Mouse (Mus musculus): Measurements from ENCODE around the gene Spsb2. TPM values are rescaled to one million over a fixed set of nuclear protein-coding genes. Genes with fewer than 3 reads are reported as not detected.
A peak's percentile ranks its signal among the peaks of the same experiment; 100 is the strongest.

Spsb2 gene
- polyA plus RNA-seq, 1 experiment from 2014 or later, result 18.9 TPM

- Histone ChIP-seq H3K4me3 (ENCODE audit: low read depth, low read length) (no peak overlapping the region), H3K9me3 (ENCODE audit: control insufficient read depth, low read length) (no peaks in the 10 kb centered on the region), H3K27me3 (ENCODE audit: control insufficient read depth, insufficient read depth, low read length) (no peaks in the 10 kb centered on the region), H3K4me1 (replicated peaks; ENCODE audit: control insufficient read depth, insufficient read depth) (0 out of 2 replicates have a peak, but pooled peaks cover 2% of the 10 kb centered on the region), H3K36me3 (ENCODE audit: control insufficient read depth, insufficient read depth, low read length) (no peaks in the 10 kb centered on the region), H3K4me2 (replicated peaks; ENCODE audit: low read depth) (no peak overlapping the region), H3K27ac (replicated peaks) (no peak overlapping the region), H3K9ac (ENCODE audit: low read length) (no peak overlapping the region)
- TF ChIP-seq EP300 (optimal IDR thresholded peaks at IDR 0.05) (no peak), CTCF (IDR thresholded peaks at IDR 0.05; ENCODE audit: low read depth) (no peak)
- ATAC-seq (ENCODE audit: low FRiP score, low TSS enrichment) (no peak), DNase-seq (ENCODE audit: low spot score) (no peak)
- 89% methylated on average over 8 of the region's 8 CpGs for WGBS
These were observed 23.2 kb downstream of the Spsb2 start for GRCm38 (mm10) chr6:124831649-124832048.

GRCm38 (mm10) chr6:124834512-124835081 is 26.1 kb downstream of the Spsb2 start:
- H3K27me3 ChIP-seq (ENCODE audit: control insufficient read depth, insufficient read depth, low read length), result no peaks in the 10 kb centered on the region
- ATAC-seq (ENCODE audit: low FRiP score, low TSS enrichment), result no peak
- peak; percentile 50 for DNase-seq (ENCODE audit: low spot score)
- 64% methylated on average over 6 of the region's 6 CpGs for WGBS
- 0 out of 2 replicates have a peak, but pooled peaks cover 2% of the 10 kb centered on the region for H3K4me1 ChIP-seq (replicated peaks; ENCODE audit: control insufficient read depth, insufficient read depth)
- H3K4me2 ChIP-seq (replicated peaks; ENCODE audit: low read depth), result no peak overlapping the region
- TF ChIP-seq EP300 (optimal IDR thresholded peaks at IDR 0.05), result no peak
- TF ChIP-seq CTCF (IDR thresholded peaks at IDR 0.05; ENCODE audit: low read depth), result no peak
- peak overlapping the region; percentile 73 for H3K27ac ChIP-seq (replicated peaks)
- no peak overlapping the region for H3K4me3 ChIP-seq (ENCODE audit: low read depth, low read length)
- H3K9ac ChIP-seq (ENCODE audit: low read length), result no peak overlapping the region; the same call in 1 of the 2 replicates
- no peaks in the 10 kb centered on the region for H3K36me3 ChIP-seq (ENCODE audit: control insufficient read depth, insufficient read depth, low read length)
- no peaks in the 10 kb centered on the region for H3K9me3 ChIP-seq (ENCODE audit: control insufficient read depth, low read length)

- TF ChIP-seq EP300 (optimal IDR thresholded peaks at IDR 0.05), result no peak
- no peak for TF ChIP-seq CTCF (IDR thresholded peaks at IDR 0.05; ENCODE audit: low read depth)
- Histone ChIP-seq H3K27ac (replicated peaks) (peak overlapping the region; percentile 40; the same call in 1 of the 2 replicates), H3K4me3 (ENCODE audit: low read depth, low read length) (no peak overlapping the region), H3K9me3 (ENCODE audit: control insufficient read depth, low read length) (no peaks in the 10 kb centered on the region), H3K4me2 (replicated peaks; ENCODE audit: low read depth) (no peak overlapping the region), H3K9ac (ENCODE audit: low read length) (0 out of 2 replicates have a peak overlapping the region, but pooled peaks have one; percentile 23), H3K27me3 (ENCODE audit: control insufficient read depth, insufficient read depth, low read length) (no peaks in the 10 kb centered on the region), H3K36me3 (ENCODE audit: control insufficient read depth, insufficient read depth, low read length) (no peaks in the 10 kb centered on the region), H3K4me1 (replicated peaks; ENCODE audit: control insufficient read depth, insufficient read depth) (0 out of 2 replicates have a peak, but pooled peaks cover 6% of the 10 kb centered on the region)
- 72% methylated on average over 10 of the region's 10 CpGs for WGBS
- ATAC-seq (ENCODE audit: low FRiP score, low TSS enrichment), result no peak
- no peak for DNase-seq (ENCODE audit: low spot score)
These were observed 27.1 kb downstream of the Spsb2 start for GRCm38 (mm10) chr6:124835531-124835930.

GRCm38 (mm10) chr6:124836411-124836810 is 27.9 kb downstream of the Spsb2 start:
- H3K27ac ChIP-seq (replicated peaks), result peak overlapping the region; percentile 4; the same call in 1 of the 2 replicates
- H3K4me3 ChIP-seq (ENCODE audit: low read depth, low read length), result no peak overlapping the region
- WGBS, result 56% methylated on average over 7 of the region's 7 CpGs
- no peak for DNase-seq (ENCODE audit: low spot score)
- no peak overlapping the region for H3K9ac ChIP-seq (ENCODE audit: low read length)
- no peaks in the 10 kb centered on the region for H3K36me3 ChIP-seq (ENCODE audit: control insufficient read depth, insufficient read depth, low read length)
- ATAC-seq (ENCODE audit: low FRiP score, low TSS enrichment), result peak; percentile 57
- no peak for TF ChIP-seq EP300 (optimal IDR thresholded peaks at IDR 0.05)
- peak; percentile 52 for TF ChIP-seq CTCF (IDR thresholded peaks at IDR 0.05; ENCODE audit: low read depth)
- H3K4me1 ChIP-seq (replicated peaks; ENCODE audit: control insufficient read depth, insufficient read depth), result 0 out of 2 replicates have a peak, but pooled peaks cover 4% of the 10 kb centered on the region
- H3K4me2 ChIP-seq (replicated peaks; ENCODE audit: low read depth), result no peak overlapping the region
- H3K9me3 ChIP-seq (ENCODE audit: control insufficient read depth, low read length), result no peaks in the 10 kb centered on the region
- H3K27me3 ChIP-seq (ENCODE audit: control insufficient read depth, insufficient read depth, low read length), result no peaks in the 10 kb centered on the region

- Histone ChIP-seq H3K27me3 (ENCODE audit: control insufficient read depth, insufficient read depth, low read length) (no peaks in the 10 kb centered on the region), H3K4me2 (replicated peaks; ENCODE audit: low read depth) (no peak overlapping the region), H3K36me3 (ENCODE audit: control insufficient read depth, insufficient read depth, low read length) (peaks cover 2% of the 10 kb centered on the region; the same call in 1 of the 2 replicates), H3K4me3 (ENCODE audit: low read depth, low read length) (no peak overlapping the region), H3K9me3 (ENCODE audit: control insufficient read depth, low read length) (no peaks in the 10 kb centered on the region), H3K27ac (replicated peaks) (no peak overlapping the region), H3K9ac (ENCODE audit: low read length) (peak overlapping the region; percentile 18; the same call in 1 of the 2 replicates), H3K4me1 (replicated peaks; ENCODE audit: control insufficient read depth, insufficient read depth) (0 out of 2 replicates have a peak, but pooled peaks cover 4% of the 10 kb centered on the region)
- DNase-seq (ENCODE audit: low spot score) (no peak), ATAC-seq (ENCODE audit: low FRiP score, low TSS enrichment) (0 out of 2 replicates have a peak, but pooled peaks have one; percentile 5)
- TF ChIP-seq EP300 (optimal IDR thresholded peaks at IDR 0.05) (no peak), CTCF (IDR thresholded peaks at IDR 0.05; ENCODE audit: low read depth) (no peak)
- 14% methylated on average over 7 of the region's 8 CpGs for WGBS
These were observed 31.3 kb downstream of the Spsb2 start for GRCm38 (mm10) chr6:124839805-124840204.
